Mouse (Mus musculus) cerebellum, postnatal 4 days (tissue): ENCODE data around the gene Hoxa10.

Experiments used
- DNase-seq, 2 experiments: peaks; one replicate each; pipeline ENCODE4 v3.0.0; 2022; ENCODE audit warnings: low spot score in 2 of 2, mixed read lengths in 1 of 2

Hoxa10 gene

DNA sequence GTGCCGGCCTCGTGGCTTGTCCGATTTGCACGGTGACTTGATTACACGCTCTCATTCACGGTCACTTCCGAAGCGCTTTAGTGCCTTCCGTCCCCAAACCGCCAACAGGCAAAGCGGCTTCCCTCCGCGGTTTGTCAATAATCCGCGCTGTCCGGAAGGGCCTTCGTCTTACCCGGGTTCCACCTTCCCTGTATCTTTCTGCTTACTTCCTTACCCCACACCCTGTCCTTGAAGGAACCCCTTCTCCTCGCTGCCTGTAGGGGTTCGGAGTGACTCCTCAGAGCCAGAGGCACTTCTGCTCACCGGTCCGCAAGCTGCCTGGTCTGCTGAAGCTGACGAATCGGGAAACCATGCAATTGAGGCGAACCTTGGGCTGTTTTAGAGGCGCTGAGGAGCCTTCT, 5.7 kb upstream of the Hoxa10 start:
- DNase-seq: no peak

DNA sequence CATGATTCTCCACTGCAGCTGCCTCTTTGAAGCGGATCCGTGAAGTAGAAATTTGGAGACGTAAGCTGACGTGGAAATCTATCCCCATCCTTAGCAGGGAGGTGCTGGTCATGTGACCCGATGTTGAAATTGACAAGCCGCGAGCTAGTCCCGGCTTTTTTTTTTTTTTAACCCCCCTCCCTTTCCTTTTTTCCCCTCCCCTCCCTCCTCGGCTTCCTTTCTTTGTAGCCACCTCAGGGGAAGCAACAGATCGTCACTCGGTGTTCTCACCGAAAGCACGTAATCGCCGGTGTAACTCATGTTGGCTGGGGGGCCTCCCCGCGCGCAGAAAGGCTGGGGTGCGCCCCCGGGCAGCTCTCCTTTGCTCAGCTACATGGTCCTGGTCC, 5.1 kb upstream of the Hoxa10 start, which contains the start of gene Hoxa11:
Gene Hoxa11 (minus strand): TSS at position 54 of the 386 bp plus-strand sequence.
- DNase-seq: no peak

- no peak for DNase-seq
Observed at GRCm38 (mm10) chr6:52245040-52245756, 4.5 kb upstream of the Hoxa10 start.

GRCm38 (mm10) chr6:52244471-52245039, 3.9 kb upstream of the Hoxa10 start:
- no peak for DNase-seq

DNA sequence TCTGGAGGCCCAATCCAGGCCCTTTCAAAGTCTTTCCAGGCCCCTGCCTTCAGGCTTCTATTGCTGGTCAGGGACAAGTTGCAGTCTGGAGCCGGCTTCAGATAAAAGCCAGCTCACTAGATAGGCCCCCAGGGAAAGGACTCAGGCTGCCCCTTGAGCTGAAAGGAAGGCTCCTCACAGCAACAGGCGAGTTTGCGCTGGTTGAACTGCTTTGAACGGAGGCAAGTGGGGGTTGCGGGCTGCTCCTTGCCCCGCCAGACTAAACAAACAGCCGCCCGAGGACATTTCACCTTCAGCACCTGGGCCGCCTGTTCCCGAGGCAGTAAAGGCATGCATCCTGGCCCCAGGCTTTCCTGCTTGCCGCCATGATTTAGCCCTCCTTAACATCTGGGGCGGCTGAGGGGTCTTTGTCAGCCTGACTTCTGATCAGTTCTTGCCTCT, 3.0 kb upstream of the Hoxa10 start:
- no peak for DNase-seq

DNA sequence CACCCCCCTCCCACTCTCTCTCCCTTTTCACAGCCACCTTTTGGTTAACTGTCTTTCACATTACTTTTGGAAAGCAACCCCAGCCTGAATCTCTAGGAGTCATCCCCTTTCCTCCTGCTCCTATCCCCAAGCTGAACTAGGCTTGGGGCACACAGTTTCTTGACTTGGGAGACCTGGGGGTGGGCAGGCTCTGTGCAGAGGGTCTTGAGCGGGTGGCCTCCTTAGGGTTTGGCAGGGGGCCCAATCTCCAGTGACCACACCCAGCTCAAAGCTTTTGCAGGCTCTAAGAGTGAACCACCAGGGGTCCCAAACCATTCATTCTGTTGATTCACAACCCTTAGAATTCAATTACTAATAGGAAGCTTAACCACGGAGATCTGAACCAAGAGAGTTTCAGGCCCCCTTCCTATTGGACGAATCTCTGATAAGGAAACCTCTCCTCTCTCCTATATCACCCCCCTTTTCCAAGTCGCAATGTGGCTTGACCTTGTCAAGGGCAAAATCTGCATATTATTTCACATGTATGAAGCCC, 2.2 kb upstream of the Hoxa10 start:
- DNase-seq: no peak

DNA sequence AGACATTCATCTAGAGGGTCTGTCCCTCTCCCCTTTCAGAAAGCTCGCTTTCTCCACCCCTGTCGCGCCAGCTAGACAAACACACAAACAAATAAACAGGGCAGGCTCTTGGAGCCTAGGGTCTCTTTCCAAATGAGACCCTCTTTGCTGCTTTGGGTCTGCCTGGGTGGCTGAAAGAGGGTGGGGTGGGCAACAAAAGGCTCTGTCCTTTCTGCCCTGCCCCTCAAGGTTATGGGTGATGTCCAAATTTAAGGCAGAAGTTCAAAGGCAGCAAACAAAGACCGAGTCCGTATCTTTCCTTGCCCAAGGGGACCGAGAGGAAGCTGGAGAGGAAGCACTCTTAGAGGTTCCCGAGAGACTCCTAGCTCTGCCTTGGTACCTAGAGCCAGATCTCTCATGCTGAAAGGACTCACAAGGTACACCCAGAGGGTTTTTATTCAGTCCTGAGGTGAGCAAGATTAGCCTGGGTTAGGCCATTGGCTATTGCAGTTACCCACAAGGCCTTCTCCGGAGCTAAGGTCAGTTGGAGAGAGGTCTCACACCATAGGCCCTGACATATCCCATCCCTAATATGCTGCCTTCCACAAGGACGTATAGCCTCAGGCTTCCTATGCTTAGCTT, 457 bp upstream of the Hoxa10 start:
- DNase-seq: no peak

- DNase-seq: no peak
Observed at GRCm38 (mm10) chr6:52239625-52240388, 847 bp downstream of the Hoxa10 start.

GRCm38 (mm10) chr6:52238976-52239375, 1.7 kb downstream of the Hoxa10 start:
- DNase-seq: no peak

DNA sequence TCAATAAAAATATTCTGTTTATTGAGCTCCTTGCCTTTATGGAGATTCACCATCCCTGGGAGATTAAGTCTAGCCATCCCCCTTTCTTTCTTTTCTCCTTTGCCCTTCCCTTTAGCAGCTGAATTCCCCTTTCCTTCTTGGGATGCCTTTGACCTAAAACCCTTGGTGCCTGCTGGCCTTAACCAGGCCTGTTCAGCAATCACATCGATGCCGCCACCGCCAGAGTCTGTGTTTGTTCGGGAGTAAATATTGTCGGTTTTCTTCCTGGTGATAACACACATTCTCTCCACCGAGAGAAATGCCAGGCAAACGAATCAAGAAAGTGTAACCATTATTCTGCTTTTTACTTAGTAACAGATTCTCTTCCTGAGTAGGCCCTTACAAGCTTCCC, 2.5 kb downstream of the Hoxa10 start:
- no peak for DNase-seq

DNA sequence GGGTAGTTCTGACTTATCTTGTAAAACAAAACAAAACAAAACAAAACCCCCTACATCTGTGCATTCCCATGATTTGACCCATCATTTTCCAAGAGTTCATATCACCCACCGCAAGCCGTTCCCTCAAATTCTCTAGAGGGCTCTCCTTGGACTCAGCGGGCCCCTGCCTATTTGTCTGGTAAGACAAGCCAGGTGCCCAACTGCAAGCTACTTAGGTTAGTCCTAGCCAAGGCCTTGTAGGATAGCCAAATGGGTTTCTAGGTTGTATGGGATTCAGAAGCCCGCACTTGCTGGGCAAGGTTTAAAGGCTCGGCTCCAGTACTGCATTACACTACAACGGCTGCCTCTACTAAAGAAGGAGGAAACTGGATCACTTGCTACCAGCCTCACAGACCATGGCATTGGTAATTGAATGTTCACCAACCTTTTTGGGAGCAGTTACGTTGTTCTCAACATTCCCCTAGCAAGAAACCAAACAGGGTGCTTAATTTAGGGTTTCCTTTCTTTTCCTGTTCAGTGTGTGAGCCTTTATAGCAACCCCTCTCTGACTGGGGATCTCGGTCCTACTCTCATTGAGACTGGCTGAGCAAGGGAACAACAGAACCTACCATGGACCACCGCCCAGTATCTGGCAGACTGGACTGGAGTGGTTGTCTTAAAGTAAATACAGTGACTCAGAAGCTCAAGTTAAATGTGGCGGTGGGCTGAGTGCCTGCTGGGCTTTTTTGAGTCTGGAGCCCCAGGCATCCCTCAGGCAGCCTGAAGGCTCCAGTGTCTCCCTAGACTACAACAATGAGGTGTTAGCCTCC, 3.1 kb downstream of the Hoxa10 start:
- no peak for DNase-seq

DNA sequence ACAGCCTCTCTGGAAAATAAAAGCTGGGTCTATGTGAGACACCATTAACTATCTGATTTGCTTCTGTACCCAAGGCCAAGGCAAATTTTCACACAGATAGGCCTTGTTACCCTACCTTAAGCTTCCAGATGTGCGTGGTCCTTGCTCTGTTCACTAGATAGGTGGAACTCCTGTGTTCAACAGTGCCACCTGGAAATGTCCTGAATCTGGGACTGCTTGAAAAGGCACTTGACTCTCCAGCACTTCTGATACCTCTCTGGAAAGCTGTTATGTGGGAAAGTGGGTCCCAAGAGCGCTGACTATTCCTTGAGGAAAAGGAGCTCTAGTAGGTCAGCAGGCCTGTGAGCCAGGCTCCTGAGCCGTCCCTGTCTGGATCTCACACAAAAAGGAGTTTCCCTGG, 3.8 kb downstream of the Hoxa10 start:
- DNase-seq: no peak

- DNase-seq: no peak
Observed at GRCm38 (mm10) chr6:52235866-52236265, 4.8 kb downstream of the Hoxa10 start.

DNA sequence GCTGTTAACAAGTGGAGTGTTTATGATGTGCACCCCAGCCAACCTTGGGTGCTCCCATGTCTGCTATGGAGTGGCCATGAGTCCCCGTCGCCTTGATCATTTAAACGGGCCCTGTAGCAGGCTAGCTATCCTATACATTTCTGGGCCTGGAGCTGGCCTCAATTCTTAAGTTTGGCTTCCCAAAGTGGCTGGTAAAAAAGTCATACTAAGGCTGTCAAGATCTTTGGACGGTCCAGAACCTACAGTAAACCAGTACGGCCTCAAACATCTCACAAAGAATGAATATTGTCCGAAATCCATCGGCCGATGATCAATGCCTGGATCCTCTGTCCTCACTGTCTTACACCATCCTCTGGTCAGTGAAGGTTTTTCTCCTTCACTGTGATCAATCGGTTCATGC, 5.4 kb downstream of the Hoxa10 start:
- DNase-seq: no peak

DNA sequence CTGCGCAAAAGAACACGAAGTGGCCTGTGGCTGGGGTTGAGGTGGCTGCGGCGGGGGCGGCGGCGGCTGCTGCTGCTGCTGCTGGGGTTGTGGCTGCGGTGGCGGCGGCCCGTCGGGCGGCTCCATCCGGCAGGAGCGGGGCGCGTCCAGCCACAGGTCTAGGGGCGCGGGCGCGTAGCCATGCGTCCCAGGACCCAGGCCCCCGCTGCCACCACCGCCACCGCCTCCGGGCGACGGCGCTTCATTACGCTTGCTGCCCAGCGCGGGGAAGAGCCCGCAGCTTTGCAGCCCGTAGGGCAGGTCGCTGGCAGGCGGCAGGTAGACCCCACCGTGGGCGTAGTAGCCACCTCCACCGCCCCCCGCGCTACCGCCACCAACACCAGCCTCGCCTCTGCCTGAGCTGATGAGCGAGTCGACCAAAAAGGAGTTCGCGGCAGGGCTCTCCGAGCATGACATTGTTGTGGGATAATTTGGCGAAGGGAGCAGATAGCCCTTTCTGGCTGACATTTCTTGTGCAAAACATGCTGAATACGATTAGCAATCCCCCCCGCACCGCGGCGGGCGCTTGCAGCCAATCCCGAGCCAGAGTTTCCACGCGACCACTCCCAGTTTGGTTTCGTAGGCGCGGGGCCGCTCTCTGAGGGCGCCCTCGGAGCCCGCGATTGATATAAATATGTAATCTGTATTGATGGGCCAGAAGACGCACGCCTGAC, 6.1 kb downstream of the Hoxa10 start:
- DNase-seq: no peak

DNA sequence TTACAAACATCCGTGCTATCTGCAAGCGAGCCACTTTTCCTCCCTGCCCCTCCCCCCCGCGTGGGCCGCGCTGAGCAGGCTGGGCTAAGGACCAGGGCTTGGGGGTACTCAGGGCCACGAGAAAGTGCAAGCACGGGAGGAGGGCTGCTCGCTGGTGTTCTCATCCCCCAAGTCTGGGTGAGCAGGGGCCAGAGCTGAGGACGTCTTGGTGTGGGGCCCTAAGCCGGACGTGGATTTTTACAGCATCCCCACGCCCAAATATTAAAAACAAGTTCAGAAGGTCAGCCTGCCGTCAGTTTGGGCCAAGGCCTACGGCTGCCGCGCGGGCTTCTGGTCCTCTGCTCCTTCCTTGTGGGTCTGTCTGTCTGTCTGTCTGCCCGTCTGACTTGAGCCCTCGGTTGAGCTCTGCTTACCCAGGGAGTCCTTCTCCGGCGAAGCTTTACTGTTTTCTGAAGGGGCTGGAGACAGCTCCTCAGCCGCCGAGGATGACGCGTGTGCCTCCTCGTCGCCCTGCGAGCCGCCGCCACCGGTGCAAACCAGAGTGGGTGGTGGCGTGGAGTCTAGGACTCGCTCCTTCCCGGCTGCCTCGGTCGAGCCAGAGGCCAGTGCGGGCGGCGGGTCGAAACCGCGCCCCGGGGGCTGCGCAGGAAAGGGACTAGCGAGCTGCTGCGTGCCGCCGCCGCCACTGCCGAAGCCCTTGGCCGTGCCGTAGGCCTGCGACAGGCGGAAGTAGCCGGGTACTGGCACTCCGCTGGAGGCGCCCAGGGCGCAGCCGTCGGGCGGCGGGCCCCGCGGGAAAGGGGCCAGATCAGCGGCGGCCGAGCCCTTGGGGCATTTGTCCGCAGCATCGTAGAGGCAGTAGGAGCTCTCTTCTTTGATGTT, 6.9 kb downstream of the Hoxa10 start:
- DNase-seq: no peak

DNA sequence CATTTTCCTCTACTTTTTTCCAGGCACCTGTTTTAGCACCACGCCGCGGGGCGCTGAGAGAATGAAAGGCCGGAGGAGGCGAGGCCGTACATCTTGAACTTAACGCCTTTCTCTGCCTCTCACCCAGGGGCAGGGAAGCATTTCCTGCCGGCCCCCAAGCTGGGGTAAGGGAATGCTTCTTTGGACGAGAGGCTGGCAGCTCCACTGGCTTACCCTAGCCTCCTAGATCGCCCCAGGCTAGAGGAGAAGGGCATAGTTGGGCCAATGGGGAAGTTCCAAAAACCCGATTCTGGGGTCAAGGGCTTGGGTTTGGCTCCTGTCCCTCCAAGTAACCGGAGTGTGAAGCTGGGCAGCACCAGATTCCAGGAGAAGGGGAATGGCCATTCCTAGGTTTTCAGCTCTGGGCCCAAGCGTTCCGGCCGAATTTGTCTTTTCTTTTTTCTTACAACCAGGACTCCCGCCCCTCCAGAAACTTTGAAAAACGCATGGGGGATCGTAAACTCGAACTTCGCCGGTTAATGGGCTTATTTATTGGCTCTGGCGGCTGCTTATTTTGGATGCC, 7.6 kb downstream of the Hoxa10 start:
- no peak for DNase-seq

GRCm38 (mm10) chr6:52232568-52232965, 8.1 kb downstream of the Hoxa10 start:
- no peak for DNase-seq

- no peak for DNase-seq
Observed at GRCm38 (mm10) chr6:52231885-52232567, 8.6 kb downstream of the Hoxa10 start.
